Mouse (Mus musculus) embryo, embryonic 11 days (tissue): ENCODE data around the gene Kcnq1.
A peak's percentile ranks its signal among the peaks of the same experiment; 100 is the strongest.

Experiments
- DNase-seq: peaks from one replicate; pipeline ENCODE4 v3.0.0-alpha.2; 2015

The Kcnq1 gene

DNA sequence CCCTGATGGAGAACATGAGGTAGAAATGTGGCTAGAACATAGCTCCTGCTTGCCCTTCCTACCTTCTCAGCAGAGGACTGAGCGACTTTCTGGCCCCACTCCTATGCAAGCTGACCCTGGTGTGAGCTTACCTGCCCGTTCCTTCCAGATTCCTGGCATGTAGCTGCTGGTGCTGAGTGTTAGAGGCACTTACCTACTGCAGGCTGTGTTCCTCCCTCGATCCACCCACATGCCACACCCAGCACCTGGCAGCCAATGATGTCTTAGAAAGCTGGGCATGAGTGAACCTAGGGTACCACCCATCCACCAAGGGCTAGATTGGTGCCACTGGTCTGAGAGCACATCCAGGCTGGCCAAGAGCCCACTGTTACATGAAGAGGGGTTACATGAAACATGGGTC lies 12.3 kb upstream of the Kcnq1 start:
- no peak for DNase-seq

DNA sequence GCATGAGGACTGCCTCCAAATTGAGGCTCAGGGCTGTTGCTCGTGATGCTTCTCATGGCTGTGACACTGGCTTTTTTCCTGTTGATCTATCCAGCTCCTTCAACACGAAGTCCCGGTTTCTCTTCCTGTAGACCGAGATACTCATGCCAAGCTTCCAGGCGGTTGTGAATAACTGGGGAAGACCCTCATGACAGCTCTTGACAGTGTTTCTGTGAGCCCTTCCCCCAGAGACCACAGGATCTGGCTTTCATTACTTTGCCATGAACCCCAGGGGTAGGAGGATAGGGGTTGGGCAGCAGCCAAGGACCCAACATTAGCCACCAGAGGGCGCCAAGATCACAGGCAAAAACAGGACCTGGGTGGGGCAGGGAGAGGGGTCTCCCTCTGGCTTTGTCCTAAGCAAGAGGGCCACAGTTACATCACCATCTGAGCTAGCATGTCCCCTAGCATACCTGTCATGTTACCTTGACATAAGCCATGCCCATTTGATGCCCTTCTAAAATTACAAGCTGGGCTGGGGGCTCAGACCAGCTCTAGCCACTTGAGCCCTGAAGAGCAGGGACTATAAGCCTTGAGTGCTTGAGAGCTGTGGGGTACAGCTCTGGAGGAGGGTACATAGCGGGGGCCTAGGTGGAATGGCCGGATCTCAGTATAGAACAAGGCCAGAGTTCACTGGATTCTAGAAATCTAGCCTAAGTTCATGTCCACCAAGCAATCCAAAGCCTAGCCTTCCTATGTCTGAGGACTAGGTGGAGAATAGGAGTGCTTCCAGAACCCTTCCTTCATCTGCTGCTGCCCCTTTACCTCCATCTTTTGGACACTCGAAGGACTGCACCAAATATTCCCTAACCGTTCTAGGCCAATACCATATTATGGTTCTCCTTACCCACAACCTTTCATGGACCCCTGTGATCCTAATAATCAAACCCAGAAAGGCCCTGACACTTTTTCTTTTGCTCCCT lies 11.3 kb upstream of the Kcnq1 start, which contains the start of gene Trpm5:
Gene Trpm5 (minus strand): TSS at position 51 of the 962 bp plus-strand sequence.
- peak; percentile 80 for DNase-seq

DNA sequence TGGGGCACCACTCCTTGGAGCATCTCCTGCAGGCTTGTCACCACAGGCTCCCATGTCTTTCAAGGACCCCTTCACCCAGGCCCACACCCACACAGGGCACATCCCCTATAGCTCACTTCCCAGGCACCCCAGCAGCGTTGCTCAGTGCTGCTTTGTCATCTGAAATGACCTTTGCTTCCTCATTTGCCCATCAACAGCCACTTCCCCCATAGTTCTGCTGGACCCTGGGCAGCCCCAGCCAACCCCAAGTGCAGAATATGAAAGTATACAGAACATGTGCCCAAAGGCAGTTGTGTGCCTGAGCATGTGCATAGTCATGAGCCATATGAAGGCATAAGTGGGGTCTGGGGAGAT lies 10.6 kb upstream of the Kcnq1 start:
- DNase-seq = no peak

DNA sequence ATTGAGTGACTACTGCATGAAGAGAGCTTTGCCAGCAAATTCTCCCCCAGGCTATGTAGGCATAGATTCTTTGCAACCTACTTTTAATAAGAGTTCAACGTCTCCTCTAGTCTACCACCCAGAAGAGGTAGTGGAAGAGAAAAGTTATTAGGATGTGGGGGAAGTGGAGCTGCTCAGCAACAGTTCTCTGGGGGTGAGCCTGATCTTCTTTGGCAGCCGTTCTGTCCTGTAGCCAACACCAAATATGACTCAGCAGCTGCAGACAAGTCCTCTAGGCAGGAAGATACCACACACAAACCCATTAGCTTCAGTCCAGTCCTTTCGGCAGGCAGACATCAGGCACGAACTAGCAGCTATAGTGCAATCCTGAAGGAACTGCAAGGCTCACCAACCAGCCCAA lies 5.4 kb upstream of the Kcnq1 start:
- no peak for DNase-seq

DNA sequence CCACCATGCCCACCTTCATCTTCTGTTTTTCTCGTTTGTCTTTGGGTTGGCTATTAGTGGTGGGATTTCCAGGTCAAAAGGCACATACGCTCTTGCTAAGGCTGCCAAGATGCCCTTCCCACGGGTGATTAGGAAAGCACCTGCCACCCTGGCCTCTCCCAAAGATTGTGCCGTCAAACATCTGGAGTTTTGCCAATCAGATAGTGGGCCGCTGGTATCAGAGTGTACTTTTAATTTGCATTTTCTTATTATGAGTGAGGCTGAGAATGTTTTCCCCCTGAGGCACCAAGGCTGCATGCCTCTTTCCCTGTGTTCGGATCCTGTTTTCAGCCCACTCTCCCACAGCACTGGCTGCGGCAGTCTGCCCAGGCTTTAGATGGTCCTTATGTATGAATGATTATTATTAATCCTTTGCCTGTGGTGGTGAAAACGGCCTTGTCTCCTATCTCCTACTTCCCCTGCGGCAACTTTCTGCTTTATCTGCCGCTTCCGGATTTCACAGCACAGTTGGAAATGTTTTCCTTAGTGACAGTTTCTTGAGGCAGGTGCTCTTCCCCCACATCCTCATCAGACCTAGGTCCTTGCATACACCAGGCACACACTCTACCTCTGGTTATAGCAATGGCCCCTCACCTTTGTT lies 784 bp upstream of the Kcnq1 start:
- DNase-seq = no peak

DNA sequence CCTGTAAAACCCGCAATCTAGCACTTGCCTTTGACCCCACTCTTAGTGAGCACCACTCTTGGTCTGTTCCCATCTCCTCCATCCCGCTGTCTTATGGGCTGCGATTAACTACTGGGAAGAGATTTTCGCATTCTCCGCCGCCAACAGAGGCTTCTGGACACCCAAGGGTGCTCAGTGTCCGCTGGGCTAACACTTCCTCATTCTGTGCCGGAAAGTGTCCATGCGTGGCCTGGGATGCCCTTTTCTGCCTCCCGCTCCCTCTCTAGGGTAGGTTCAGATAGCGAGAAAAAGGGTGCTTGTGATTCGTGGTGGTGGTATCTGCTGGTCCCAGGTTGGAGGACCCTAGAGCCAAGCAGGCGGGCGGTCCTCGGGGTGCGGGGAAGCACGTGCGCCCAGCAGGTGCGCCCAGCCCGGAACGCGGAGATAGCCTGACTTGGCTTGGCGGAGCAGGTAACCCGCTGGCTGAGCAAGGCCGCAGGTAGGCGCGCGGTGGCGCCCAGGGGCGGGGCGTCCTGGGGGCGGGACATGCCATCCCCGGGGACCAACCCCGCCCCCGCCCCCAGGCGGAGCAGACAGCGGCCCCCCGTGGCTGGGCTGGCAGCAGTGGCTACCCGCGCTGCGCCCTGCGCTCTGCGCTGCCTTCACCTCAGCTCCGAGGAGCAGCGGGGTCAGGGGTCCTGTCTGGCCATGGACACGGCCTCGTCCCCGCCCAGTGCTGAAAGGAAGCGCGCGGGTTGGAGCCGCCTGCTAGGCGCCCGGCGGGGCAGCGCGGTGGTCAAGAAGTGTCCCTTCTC lies 707 bp downstream of the Kcnq1 start:
- DNase-seq = peak; percentile 45

DNA sequence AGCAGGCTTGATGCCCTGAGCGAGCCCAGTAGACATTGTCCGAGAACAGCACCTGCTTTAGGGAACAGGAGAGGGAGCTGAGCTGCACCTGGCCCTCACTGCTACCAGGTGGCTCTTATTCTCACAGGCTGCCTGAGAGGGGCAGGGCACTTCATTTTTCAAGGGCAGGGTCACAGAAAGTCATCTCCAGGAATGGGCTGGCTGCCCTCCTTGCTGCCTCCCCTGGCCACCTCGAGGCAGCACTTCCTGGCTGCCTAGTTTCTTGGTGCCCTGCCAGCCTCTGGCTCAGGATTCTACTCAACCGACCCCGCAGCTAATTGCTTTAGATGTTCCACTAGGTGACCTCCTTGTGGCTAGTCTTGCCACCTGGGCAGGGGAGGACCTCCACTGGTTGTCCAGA lies 2.0 kb downstream of the Kcnq1 start:
- no peak for DNase-seq

DNA sequence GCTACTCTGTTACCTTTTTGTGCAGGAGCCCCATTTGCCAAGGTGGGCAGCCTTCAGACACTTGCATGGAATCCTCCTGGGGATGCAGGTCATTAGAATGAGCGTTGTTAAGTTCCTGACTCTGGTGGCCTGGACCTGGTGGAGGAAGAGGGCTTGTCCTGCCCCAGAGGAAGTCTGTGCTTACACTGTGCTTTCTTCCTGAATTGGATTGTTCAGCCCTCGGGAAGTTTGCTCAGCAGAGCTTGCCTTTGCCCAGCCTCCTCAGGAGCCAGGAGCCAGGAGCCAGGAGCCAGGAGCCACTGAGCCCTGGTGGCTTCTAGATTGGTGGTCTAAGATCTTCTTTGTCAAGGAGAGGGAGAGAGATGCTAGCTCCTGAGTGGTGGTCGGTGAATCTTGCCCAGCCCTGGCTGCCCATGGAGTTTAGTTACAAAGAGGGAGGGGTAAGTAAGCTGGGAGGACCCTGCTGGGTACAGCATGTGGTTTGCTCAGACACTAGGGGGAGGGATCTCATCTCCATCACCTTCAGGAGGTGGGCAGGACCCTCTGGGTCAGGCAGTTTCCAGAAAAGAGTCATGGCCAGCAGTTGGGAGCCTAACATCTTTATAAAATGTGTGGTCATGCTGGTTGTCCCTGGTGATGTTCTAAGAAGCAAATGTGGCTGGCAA lies 3.0 kb downstream of the Kcnq1 start:
- no peak for DNase-seq

DNA sequence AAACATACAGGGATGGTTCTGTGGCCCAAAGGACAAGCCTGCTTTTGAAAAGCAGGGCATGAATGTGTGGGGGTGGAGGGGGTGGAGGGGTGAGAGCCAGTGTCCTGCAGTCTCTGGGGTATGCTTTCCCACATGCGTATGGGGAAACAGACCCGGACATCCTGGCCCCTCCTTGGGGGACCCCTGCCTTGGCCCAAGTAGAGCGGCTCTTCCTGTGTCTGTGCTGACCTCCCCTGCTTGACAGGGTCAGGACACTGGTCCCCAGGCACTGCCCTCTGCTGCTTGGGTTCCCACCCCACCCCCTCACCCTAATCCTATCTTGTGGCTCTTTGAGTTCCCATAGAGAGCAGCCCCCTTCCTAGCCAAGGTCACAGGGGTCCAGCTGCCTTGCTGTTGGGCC lies 3.5 kb downstream of the Kcnq1 start:
- DNase-seq = no peak

DNA sequence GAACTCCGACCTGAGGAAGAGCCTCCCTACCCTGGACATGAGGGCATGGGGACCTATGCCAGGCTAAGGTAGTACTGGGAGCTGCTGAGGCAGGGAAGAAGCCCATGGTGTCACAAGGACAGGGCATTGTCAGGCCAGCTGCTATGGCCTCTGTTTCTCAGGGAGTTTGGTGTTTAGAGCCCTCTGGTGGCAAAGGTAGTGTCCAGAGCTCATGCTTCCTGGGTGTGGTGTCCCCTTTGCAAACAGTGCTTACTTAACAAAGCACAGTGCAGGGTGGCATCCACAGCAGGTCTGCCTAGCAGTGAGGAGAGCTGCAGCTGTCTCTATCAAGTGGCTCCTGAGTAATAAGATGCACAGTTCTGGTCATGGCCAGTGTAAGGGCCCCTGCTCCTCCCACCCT lies 4.6 kb downstream of the Kcnq1 start:
- DNase-seq = no peak

DNA sequence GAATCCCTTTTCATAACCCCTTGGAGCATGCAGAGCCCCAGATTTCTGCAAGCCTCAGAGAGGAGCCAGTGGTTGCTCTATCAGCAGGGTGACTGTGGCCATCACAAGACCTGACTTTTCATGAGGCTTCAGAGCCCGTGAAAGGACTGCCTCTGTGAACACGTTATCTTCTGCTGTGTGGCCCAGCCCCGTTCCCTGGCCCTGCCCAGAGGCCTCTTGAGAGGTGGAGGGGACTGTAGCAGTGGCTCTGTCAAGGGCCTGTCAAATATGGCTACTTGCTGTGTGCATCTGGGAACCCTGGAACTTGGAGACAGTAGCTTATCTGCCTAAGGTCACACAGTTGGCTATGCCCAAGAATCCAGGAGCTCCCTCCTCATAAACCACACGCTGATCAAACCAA lies 5.6 kb downstream of the Kcnq1 start:
- DNase-seq = no peak

DNA sequence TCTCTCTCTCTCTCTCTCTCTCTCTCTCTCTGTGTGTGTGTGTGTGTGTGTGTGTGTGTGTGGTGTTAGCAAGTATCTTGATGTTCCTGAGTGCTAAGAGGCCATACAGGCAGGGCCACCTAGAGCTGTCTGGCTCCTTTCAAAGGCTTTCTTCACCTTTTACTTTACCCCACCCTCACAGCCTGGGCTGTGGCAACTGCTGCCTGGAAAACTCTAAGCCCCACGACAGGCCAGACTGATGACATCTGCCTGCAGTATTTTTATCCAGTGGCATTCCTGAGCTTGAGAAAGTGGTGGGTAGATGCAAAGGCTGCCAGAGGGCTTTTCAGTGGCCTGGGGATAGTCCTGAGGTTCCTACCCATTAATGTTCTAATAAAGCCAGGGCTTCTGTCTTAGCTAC lies 6.2 kb downstream of the Kcnq1 start:
- DNase-seq = no peak

DNA sequence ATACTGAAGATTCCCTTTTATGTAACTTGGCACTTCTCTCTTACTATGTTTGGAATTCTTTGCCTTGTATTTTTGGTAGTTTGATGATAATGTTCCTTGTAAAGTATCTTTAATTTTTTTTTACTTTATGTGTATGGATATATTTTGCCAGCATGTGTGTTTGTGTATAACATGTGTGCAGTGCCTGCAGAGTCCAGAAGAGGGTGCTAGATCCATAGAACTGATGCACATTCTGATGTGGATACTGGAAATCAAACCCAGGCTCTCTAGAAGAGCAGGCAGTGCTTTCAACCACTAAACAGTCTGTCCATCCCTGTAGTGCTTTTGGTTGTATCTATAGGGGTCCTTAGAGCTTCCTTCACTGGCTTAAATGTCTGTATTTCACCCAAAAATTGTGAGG lies 8.6 kb downstream of the Kcnq1 start:
- DNase-seq = no peak

DNA sequence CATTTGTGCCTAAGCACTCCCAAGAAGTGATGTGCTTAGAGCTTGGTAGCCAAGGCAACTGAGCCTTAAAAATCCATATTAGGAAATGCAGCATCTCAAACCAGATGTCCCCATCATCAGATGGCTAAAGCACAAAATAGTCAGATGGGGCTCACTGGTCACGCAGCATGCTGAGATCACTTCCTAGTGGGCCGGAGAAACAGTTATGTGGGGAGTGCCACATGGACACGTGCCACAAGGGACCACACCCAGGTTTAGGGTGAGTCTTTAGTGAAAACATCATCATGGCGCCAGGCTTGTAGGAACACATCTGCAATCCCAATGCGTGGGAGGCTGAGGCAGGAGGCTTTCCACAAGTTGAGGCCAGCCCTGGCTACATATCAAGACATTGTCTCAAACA lies 10.4 kb downstream of the Kcnq1 start:
- no peak for DNase-seq

DNA sequence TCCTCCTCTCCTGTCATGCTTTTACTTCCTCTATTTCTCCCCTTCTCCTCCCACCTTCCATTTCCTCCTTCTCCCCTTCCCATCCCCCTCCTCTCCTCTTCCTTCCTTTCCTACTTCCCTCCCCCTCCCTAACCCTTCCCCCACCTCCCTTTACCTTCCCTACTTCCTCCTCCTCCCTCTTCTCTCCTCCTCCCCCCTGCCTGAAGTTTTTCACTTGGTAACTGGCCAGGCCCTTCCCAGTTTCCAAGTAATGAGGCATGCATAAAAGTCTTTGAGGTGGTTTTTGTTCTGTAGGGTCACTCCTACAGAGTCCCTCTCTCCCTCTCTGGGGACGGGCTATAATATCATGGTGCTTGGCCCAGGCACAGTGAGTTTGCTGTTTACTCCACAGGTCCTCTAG lies 13.2 kb downstream of the Kcnq1 start:
- no peak for DNase-seq

DNA sequence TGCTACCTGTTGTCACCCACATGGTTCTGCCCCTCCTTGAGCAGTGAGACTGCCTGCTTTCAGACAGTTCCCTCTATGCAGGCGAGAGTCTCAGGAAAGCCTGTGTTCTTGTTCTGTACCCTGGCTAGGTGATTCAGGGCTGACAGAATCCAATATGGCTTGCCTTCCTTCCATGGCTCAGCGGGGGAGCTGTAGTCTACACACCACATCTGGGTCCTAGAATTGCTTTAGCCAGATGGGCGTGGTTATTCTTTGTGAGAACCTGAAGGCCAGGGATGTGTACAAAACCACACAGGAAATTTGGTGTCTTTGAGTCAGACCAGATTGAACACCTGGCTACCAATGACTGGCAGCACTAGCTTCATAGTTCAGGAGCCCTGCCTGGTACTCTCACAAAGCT lies 13.7 kb downstream of the Kcnq1 start:
- no peak for DNase-seq

DNA sequence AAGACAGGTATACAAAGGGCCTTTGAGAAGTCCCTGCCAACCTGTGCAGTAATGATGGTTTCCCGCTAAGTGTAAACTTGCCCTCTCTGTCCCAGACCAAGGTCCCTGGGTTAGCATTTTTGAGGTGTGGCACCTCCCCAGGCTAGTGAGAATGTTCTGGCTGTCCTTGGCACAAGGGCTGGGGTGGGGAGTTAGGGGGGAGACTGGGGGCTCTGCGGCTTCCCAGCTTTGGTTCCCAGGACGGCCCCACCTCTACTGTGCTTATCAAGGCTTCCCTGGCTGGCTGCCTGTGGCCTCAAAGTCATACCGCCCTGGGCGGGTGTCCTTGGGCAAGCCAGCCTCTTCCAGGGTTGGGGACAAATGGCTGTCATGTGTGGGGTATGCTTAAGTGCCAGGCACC lies 16.0 kb downstream of the Kcnq1 start:
- DNase-seq = no peak

DNA sequence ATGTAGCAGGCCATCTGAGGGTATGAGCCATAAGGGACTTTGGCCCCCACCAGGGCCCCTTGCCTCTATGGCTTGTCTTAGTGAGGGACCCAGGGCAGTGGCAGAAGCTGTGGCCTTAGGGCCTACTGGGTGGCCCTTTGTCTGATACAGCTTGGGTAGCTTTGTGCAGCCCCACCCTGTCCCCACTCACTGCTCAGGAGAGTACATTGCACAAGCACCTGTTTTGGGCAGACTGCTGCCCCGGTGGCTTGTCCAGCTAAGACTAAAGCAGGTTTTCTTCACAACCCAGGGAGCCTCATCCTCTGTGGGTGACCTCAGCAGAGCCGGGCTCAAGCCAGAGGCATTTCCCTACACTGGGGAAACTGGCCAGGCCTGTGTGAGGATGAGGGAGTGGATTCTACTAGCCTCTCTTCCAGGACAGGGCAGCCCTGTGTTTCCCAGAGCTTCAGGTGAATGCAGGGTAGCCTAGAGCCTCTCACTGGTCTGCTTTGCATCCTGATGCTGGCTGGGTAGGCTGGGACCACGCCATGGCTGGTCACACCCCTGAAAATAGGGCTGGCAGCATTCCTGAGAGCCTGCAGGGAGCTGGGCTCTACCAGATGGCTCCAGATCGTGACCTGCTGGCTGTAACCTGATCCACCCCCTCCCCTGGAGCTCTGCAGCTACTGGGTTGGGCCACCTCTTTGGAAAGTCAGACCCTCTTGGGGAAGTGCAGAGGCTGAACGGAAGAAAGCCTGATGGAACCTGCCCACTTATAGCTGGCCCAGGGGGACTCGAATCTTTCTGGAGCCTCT lies 17.9 kb downstream of the Kcnq1 start:
- DNase-seq = peak; percentile 84

DNA sequence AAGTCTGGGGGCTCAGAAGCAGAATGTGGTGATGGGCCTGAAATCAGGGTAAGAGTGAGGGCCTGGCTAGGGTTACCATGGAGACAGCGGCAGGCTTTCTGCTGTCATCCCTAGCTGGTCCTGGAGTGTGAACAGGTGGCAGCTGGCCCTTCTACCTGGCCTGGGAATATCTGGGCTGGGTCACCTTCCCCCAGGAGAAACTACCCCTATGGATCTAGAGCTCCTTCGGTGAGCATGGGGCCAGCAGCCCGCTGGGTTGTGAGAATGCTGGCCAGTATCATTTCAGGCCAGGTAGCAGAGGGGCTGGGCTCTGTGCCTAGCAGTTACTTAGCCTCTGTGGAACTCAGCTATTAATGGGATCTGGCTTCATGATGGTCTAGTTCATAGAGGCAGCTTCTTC lies 18.7 kb downstream of the Kcnq1 start:
- no peak for DNase-seq

DNA sequence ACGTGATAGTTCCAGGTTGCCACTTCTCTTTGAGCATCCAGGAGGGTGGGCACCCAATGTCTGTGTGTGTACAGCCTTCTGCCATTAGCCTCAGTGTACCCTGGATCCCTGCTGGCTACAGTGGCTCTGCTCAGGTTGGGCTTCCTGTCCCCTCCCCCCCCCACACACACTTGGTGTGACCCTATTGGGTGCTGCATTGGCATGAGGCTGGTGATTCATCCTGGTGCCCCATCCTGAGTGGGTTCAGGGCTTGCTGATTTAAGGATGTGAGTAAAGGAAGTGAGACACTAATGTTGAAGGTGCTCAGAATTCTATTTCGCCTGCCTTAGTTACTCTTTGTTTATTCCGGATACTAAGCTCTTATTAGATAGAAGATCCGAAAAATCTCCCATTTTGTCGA lies 26.7 kb downstream of the Kcnq1 start:
- no peak for DNase-seq

DNA sequence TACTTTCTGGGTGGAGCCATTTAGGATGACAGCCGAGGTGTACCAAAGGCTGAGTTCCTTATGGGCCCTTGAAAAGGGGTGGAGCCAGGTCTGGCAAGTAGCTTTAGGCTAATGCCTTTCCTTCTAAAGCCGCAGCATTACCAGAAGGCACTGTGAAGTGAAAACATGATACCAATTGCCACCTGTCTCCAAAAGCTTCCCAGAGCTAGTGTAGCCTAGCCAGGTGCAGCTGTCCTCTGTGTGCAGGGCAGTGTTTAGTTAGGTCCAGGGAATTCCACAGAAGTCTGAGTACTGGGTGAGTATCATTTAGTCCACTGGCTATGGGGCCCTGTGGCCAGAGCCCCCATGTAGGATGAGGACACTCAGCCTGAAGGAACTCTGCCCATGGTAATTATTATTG lies 30.0 kb downstream of the Kcnq1 start:
- no peak for DNase-seq

DNA sequence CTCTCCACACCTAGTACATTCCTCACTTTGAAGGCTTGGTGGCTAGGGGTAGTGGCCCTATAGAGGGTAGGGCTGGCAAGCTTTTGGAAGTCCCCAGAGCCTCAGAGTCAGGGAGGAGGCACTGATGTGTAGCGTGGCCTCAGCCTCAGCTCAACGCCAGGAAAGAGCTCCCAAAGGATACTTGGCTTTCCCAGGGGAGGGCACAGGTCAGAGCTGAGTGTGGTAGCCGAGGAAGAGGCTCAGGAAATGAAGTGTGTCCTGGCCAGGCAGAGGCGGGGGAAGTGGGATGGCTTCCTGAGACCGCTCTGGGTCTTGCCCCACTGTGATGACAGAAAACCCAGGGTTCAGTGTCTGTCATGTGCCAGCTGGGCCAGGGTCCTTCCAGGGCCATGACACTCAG lies 30.4 kb downstream of the Kcnq1 start:
- DNase-seq = no peak
